Mouse (Mus musculus): ENCODE data around the gene Sox21. TPM values are rescaled to one million over a fixed set of nuclear protein-coding genes. Genes with fewer than 3 reads are reported as not detected.

Gene Sox21
- total RNA-seq, 2 experiments from 2014 or later: not detected

Small RNA genes within 50 kb of the gene (microRNA-seq; reads per million reads assigned to microRNA genes)
- 0 reads per million in 2 experiments for gene Mir6241

Other genes starting within 250 kb of the Sox21 start
- gene Dct, start 184.8 kb downstream of the Sox21 start, total RNA-seq (2021): 1 to 10 TPM in 1 of 2 experiments, under 1 TPM in 1; 0.42 to 1.1 TPM
- 1 to 10 TPM; 5.5 to 7.0 TPM for gene Tgds, start 104.3 kb downstream of the Sox21 start, total RNA-seq (2021)
- gene Gpr180, start 99.9 kb downstream of the Sox21 start, total RNA-seq (2021): 10 to 100 TPM; 23.3 to 28.8 TPM
- not detected for gene Gm9376, start 29.9 kb upstream of the Sox21 start, total RNA-seq (2021)